Mouse (Mus musculus): ENCODE data around the gene Tmem179b.

DNA sequence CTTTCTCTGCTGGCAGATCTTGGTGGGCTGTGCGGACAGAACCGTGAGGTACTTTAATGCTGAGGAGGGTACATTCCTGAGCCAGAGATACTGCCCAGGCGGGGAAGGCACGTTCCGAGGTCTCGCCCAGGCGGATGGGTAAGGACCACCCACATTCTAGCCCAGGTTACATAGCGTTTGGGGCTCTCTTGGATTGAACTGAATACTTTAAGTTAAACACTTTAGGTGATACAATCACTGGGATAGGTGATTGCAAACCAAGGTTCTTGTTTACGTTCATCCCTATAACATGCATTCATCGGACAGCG lies 38.2 kb downstream of the Tmem179b start:
- no peak for TF ChIP-seq CTCF (IDR thresholded peaks at IDR 0.05)
- TF ChIP-seq EP300 (IDR thresholded peaks at IDR 0.05) = no peak

Measured in lung, postnatal 0 days (tissue).